Mouse (Mus musculus) adrenal gland, adult 18-20 months (tissue): ENCODE measurements around the gene Pold2. TPM values are rescaled to one million over a fixed set of nuclear protein-coding genes. Genes with fewer than 3 reads are reported as not detected.
A peak's percentile ranks its signal among the peaks of the same experiment; 100 is the strongest.

ENCODE experiments used
- DNase-seq, 2 experiments: peaks; one replicate each; pipeline ENCODE4 v3.0.0; 2021 to 2022; ENCODE audit warnings: low spot score in 2 of 2
- long read RNA-seq, 2 experiments: library from polyadenylated mRNA; stranded (forward); transcript quantifications; one replicate each; pipeline ENCODE4 v2.0.0; 2021
- total RNA-seq, 2 experiments: library from RNA; stranded (reverse); gene quantifications; 1 replicate in 1 of 2; 2 replicates in 1 of 2; pipeline ENCODE4 v1.2.3; 2021

Gene Pold2
- total RNA-seq = 10 to 100 TPM; 34.1 to 44.6 TPM
- long read RNA-seq, experiment 1, transcript Pold2-201 (11 exons, 1,646 nt) = major isoform, 17 of 45 reads
- long read RNA-seq, experiment 1, partial matches to known transcripts = 7 of 45 reads
- long read RNA-seq, experiment 1, other reads (novel, unspliced or antisense) = 21 of 45 reads
- long read RNA-seq, experiment 2, transcript Pold2-201 (11 exons, 1,646 nt) = major isoform, 26 of 73 reads
- long read RNA-seq, experiment 2, partial matches to known transcripts = 13 of 73 reads
- long read RNA-seq, experiment 2, other reads (novel, unspliced or antisense) = 34 of 73 reads

- DNase-seq = peak; percentile 93
Observed at GRCm38 (mm10) chr11:5877921-5878526, at the start of gene Pold2. Gene Pold2 (minus strand): TSS chr11:5878292.

GRCm38 (mm10) chr11:5926696-5927220 lies 48.7 kb upstream of the Pold2 start:
- no peak for DNase-seq

GRCm38 (mm10) chr11:5924699-5925098 lies 46.6 kb upstream of the Pold2 start:
- DNase-seq = peak in 1 of 2 experiments; percentile 1

- DNase-seq = peak in 1 of 2 experiments; percentile 18
Observed at GRCm38 (mm10) chr11:5920323-5920960, 42.4 kb upstream of the Pold2 start.

GRCm38 (mm10) chr11:5919606-5920005 lies 41.5 kb upstream of the Pold2 start:
- peak in 1 of 2 experiments; percentile 7 for DNase-seq

GRCm38 (mm10) chr11:5918111-5918510 lies 40.0 kb upstream of the Pold2 start:
- peak in 1 of 2 experiments; percentile 12 for DNase-seq

GRCm38 (mm10) chr11:5916178-5916548 lies 38.1 kb upstream of the Pold2 start:
- no peak for DNase-seq

GRCm38 (mm10) chr11:5915429-5916177 lies 37.5 kb upstream of the Pold2 start:
- DNase-seq = no peak

- DNase-seq = peak in 1 of 2 experiments; percentile 9
Observed at GRCm38 (mm10) chr11:5914940-5915339, 36.8 kb upstream of the Pold2 start.

- no peak for DNase-seq
Observed at GRCm38 (mm10) chr11:5913936-5914335, 35.8 kb upstream of the Pold2 start.

- peak in 1 of 2 experiments; percentile 16 for DNase-seq
Observed at GRCm38 (mm10) chr11:5913256-5913655, 35.2 kb upstream of the Pold2 start.

- peak; percentile 45 to 54 for DNase-seq
Observed at GRCm38 (mm10) chr11:5912635-5913034, 34.5 kb upstream of the Pold2 start.

GRCm38 (mm10) chr11:5908642-5909041 lies 30.6 kb upstream of the Pold2 start:
- DNase-seq = no peak

GRCm38 (mm10) chr11:5907096-5907495 lies 29.0 kb upstream of the Pold2 start:
- no peak for DNase-seq

- DNase-seq = no peak
Observed at GRCm38 (mm10) chr11:5905778-5906518, 27.9 kb upstream of the Pold2 start.

GRCm38 (mm10) chr11:5904871-5905270 lies 26.8 kb upstream of the Pold2 start:
- DNase-seq = no peak

- DNase-seq = no peak
Observed at GRCm38 (mm10) chr11:5904357-5904756, 26.3 kb upstream of the Pold2 start.

- no peak for DNase-seq
Observed at GRCm38 (mm10) chr11:5903844-5904243, 25.8 kb upstream of the Pold2 start.

GRCm38 (mm10) chr11:5902390-5902789 lies 24.3 kb upstream of the Pold2 start:
- no peak for DNase-seq

GRCm38 (mm10) chr11:5901950-5902349 lies 23.9 kb upstream of the Pold2 start:
- no peak for DNase-seq

GRCm38 (mm10) chr11:5901320-5901719 lies 23.2 kb upstream of the Pold2 start:
- no peak for DNase-seq
